Mouse (Mus musculus): Measurements from ENCODE around the gene Acly.

DNA sequence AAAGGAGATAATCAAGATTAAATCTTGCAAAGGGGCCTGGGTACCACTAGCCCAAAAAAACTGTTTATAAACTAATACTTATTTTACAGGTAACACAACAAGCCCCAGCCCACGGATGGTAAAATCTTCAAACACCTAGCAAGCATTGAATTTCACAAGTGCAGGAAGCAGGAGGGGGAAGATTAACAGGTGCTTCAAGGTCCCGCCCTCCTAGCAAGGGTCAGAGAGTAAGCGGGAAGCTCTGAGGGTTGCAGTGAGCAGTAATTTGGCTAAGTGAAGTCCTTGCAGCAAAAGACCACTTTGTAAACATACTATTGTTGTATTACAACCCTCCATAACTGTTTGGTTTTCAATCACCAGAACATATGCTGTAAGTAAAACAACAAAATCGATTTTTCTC, 70.6 kb downstream of the Acly start:
- TF ChIP-seq GATA1 (IDR thresholded peaks at IDR 0.05; ENCODE audit: borderline replicate concordance, low read length) (no peak), TAL1 (conservative IDR thresholded peaks at IDR 0.05; ENCODE audit: low read depth, low read length) (no peak), CTCF (IDR thresholded peaks at IDR 0.05; ENCODE audit: low read depth, low read length) (no peak)
